Mouse (Mus musculus) CD4-positive, CD25-positive, alpha-beta regulatory T cell, adult 2 months (primary cell): ENCODE data around the gene Omp.

ENCODE experiments used
- DNase-seq: peaks from one replicate; pipeline ENCODE4 v3.0.0-alpha.2; 2012; ENCODE audit warnings: low read depth, low spot score

Omp gene

GRCm38 (mm10) chr7:98103942-98104292 lies 41.4 kb downstream of the Omp start:
- DNase-seq = no peak

- DNase-seq = peak; percentile 87
Observed at GRCm38 (mm10) chr7:98103002-98103941, 42.0 kb downstream of the Omp start.

- no peak for DNase-seq
Observed at GRCm38 (mm10) chr7:98102488-98102887, 42.8 kb downstream of the Omp start.

GRCm38 (mm10) chr7:98097557-98097956 lies 47.7 kb downstream of the Omp start:
- DNase-seq = no peak

GRCm38 (mm10) chr7:98095852-98096251 lies 49.5 kb downstream of the Omp start:
- DNase-seq = no peak
